Comparison of ENCODE assay signal across 8 mouse cellular contexts in genomic region chr19:5770925-5771860, GRCm38 (mm10). TPM values are rescaled to one million over a fixed set of nuclear protein-coding genes. Genes with fewer than 3 reads are reported as not detected.
DNase-seq lines count a peak whose midpoint lies in the region; ATAC-seq and TF ChIP-seq lines count a peak whose summit lies in the region.

Scyl1 (minus strand) TSS chr19:5771419.

- H3K36me3 ChIP-seq in kidney, embryonic 14.5 days (ENCODE audit: control insufficient read depth, insufficient read depth, low read length): peaks cover 32% of the 10 kb centered on the region
- H3K36me3 ChIP-seq in limb, embryonic 14.5 days (ENCODE audit: control insufficient read depth, insufficient read depth, low read length): peaks cover 39% of the 10 kb centered on the region
- H3K36me3 ChIP-seq in midbrain, embryonic 16.5 days (ENCODE audit: control insufficient read depth, insufficient read depth, low read length): peaks cover 4% of the 10 kb centered on the region
- H3K36me3 ChIP-seq in spleen, adult 2 months (ENCODE audit: control insufficient read depth, insufficient read depth, low read length): peaks cover 14% of the 10 kb centered on the region

- H3K4me2 ChIP-seq in kidney, embryonic 14.5 days (replicated peaks; ENCODE audit: low read depth, low read length): peak within 1 kb of the TSS; percentile 85
- H3K4me2 ChIP-seq in limb, embryonic 14.5 days (replicated peaks; ENCODE audit: low read depth, low read length, severe bottlenecking): peak within 1 kb of the TSS; percentile 64
- peak within 1 kb of the TSS; percentile 56 for H3K4me2 ChIP-seq in midbrain, embryonic 16.5 days (ENCODE audit: low read length)

- TF ChIP-seq POLR2A in bone marrow macrophage, adult 2 months (IDR thresholded peaks at IDR 0.05; ENCODE audit: borderline replicate concordance, low read depth, low read length): no peak
- peak; percentile 39; the same call in 1 of the 2 replicates for TF ChIP-seq POLR2A in embryonic fibroblast, embryonic 13.5 days (IDR thresholded peaks at IDR 0.05; ENCODE audit: low read depth, low read length)
- 0 out of 2 replicates have a peak, but pooled peaks have one; percentile 64 for TF ChIP-seq POLR2A in limb, embryonic 14.5 days (IDR thresholded peaks at IDR 0.05; ENCODE audit: borderline replicate concordance, extremely low read depth, insufficient read depth, insufficient read length)
- TF ChIP-seq POLR2A in spleen, adult 2 months (IDR thresholded peaks at IDR 0.05; ENCODE audit: low read depth, low read length): no peak

- under 1% methylated on average over 64 of the region's 64 CpGs for WGBS in kidney, embryonic 14.5 days
- under 1% methylated on average over 59 of the region's 64 CpGs for WGBS in limb, embryonic 14.5 days
- under 1% methylated on average over 63 of the region's 64 CpGs for WGBS in midbrain, embryonic 16.5 days
- under 1% methylated on average over 64 of the region's 64 CpGs for WGBS in spleen, adult 2 months

- no peaks in the 10 kb centered on the region for H3K27me3 ChIP-seq in kidney, embryonic 14.5 days (ENCODE audit: control insufficient read depth, insufficient read depth, low read length)
- H3K27me3 ChIP-seq in limb, embryonic 14.5 days (ENCODE audit: control insufficient read depth, insufficient read depth, low read length): peaks cover 3% of the 10 kb centered on the region; the same call in 1 of the 2 replicates
- H3K27me3 ChIP-seq in midbrain, embryonic 16.5 days (ENCODE audit: control insufficient read depth, insufficient read depth, low read depth, low read length): no peaks in the 10 kb centered on the region
- H3K27me3 ChIP-seq in spleen, adult 2 months (ENCODE audit: control insufficient read depth, insufficient read depth, low read length): no peaks in the 10 kb centered on the region

- H3K4me1 ChIP-seq in bone marrow macrophage, adult 2 months (ENCODE audit: control insufficient read depth, insufficient read depth, low read length): peaks cover 8% of the 10 kb centered on the region
- no peaks in the 10 kb centered on the region for H3K4me1 ChIP-seq in embryonic fibroblast, embryonic 13.5 days (ENCODE audit: control insufficient read depth, insufficient read depth, low read length)
- peaks cover 9% of the 10 kb centered on the region for H3K4me1 ChIP-seq in kidney, embryonic 14.5 days (ENCODE audit: control insufficient read depth, insufficient read depth, low read length)
- H3K4me1 ChIP-seq in limb, embryonic 14.5 days (ENCODE audit: control insufficient read depth, insufficient read depth, low read length): peaks cover 9% of the 10 kb centered on the region
- H3K4me1 ChIP-seq in midbrain, embryonic 16.5 days (ENCODE audit: control insufficient read depth, insufficient read depth, low read length): peaks cover 18% of the 10 kb centered on the region
- peaks cover 7% of the 10 kb centered on the region; the same call in 1 of the 2 replicates for H3K4me1 ChIP-seq in spleen, adult 2 months (ENCODE audit: control insufficient read depth, insufficient read depth, insufficient read length)

- H3K27ac ChIP-seq in bone marrow macrophage, adult 2 months (ENCODE audit: insufficient read depth, low read depth, low read length): peak within 1 kb of the TSS; percentile 79
- peak within 1 kb of the TSS; percentile 78 for H3K27ac ChIP-seq in embryonic fibroblast, embryonic 13.5 days (ENCODE audit: insufficient read depth, low read length)
- H3K27ac ChIP-seq in kidney, embryonic 14.5 days (ENCODE audit: low read depth, low read length): peak within 1 kb of the TSS; percentile 37; the same call in 1 of the 2 replicates
- peak within 1 kb of the TSS; percentile 77 for H3K27ac ChIP-seq in limb, embryonic 14.5 days (replicated peaks; ENCODE audit: low read depth, low read length)
- peak within 1 kb of the TSS; percentile 74 for H3K27ac ChIP-seq in midbrain, embryonic 16.5 days (ENCODE audit: low read length)
- peak within 1 kb of the TSS; percentile 78 for H3K27ac ChIP-seq in spleen, adult 2 months (ENCODE audit: insufficient read depth, low read length)

- H3K4me3 ChIP-seq in bone marrow macrophage, adult 2 months (ENCODE audit: insufficient read depth, low read length): peak within 1 kb of the TSS; percentile 80
- H3K4me3 ChIP-seq in embryonic fibroblast, embryonic 13.5 days (ENCODE audit: insufficient read depth, low read length): peak within 1 kb of the TSS; percentile 80
- H3K4me3 ChIP-seq in kidney, embryonic 14.5 days (ENCODE audit: low read length): peak within 1 kb of the TSS; percentile 69
- peak within 1 kb of the TSS; percentile 76 for H3K4me3 ChIP-seq in limb, embryonic 14.5 days (replicated peaks; ENCODE audit: low read length)
- peak within 1 kb of the TSS; percentile 53 for H3K4me3 ChIP-seq in midbrain, embryonic 16.5 days (ENCODE audit: low read depth, low read length)
- H3K4me3 ChIP-seq in spleen, adult 2 months (ENCODE audit: extremely low read depth, insufficient read depth, insufficient read length): peak within 1 kb of the TSS; percentile 85

- peak within 1 kb of the TSS; percentile 76 for H3K9ac ChIP-seq in kidney, embryonic 14.5 days (ENCODE audit: low read depth, low read length)
- H3K9ac ChIP-seq in limb, embryonic 14.5 days (ENCODE audit: low read depth, low read length, severe bottlenecking): peak within 1 kb of the TSS; percentile 87
- H3K9ac ChIP-seq in midbrain, embryonic 16.5 days (ENCODE audit: low read depth, low read length): peak within 1 kb of the TSS; percentile 72

- no peaks in the 10 kb centered on the region for H3K9me3 ChIP-seq in kidney, embryonic 14.5 days (ENCODE audit: control insufficient read depth, low read length)
- no peaks in the 10 kb centered on the region for H3K9me3 ChIP-seq in limb, embryonic 14.5 days (ENCODE audit: control insufficient read depth, low read length)
- H3K9me3 ChIP-seq in midbrain, embryonic 16.5 days (replicated peaks; ENCODE audit: control insufficient read depth, low read length, poor library complexity, severe bottlenecking): 0 out of 2 replicates have a peak, but pooled peaks cover 2% of the 10 kb centered on the region

- TF ChIP-seq CTCF in bone marrow macrophage, adult 2 months (IDR thresholded peaks at IDR 0.05; ENCODE audit: low read depth, low read length): no peak
- no peak for TF ChIP-seq CTCF in embryonic fibroblast, embryonic 13.5 days (IDR thresholded peaks at IDR 0.05; ENCODE audit: borderline replicate concordance, insufficient read depth, low read length)
- TF ChIP-seq CTCF in spleen, adult 2 months (IDR thresholded peaks at IDR 0.05; ENCODE audit: extremely low read depth, insufficient read depth, insufficient read length, insufficient replicate concordance): no peak

- ATAC-seq in kidney, embryonic 14.5 days (ENCODE audit: low FRiP score, low TSS enrichment): peak; percentile 97
- ATAC-seq in limb, embryonic 14.5 days (ENCODE audit: low FRiP score, low read depth): peak; percentile 98
- peak; percentile 96 for ATAC-seq in midbrain, embryonic 16.5 days

- DNase-seq in 416B (ENCODE audit: low read depth): peak; percentile 92
- DNase-seq in heart, adult 9 months (ENCODE audit: low spot score in 2 of 2): peak; percentile 94 to 96
- DNase-seq in limb, embryonic 14.5 days (ENCODE audit: low spot score): peak; percentile 81
- DNase-seq in spleen, adult 2 months (ENCODE audit: low read depth in 1 of 2, low spot score in 2 of 2): peak; percentile 67 to 87

RNA-seq across cellular contexts. Expression of gene Scyl1, which starts in this region (rescaled TPM):
- polyA plus RNA-seq in bone marrow macrophage, adult 2 months (2012; ENCODE audit: insufficient read depth, insufficient read length, missing spikeins): 46.7 and 48.3 TPM in 2 replicates
- polyA plus RNA-seq in embryonic fibroblast, embryonic 13.5 days (2011; ENCODE audit: insufficient read length, low read depth, missing spikeins): 78.4 and 83.1 TPM in 2 replicates
- polyA plus RNA-seq in kidney, embryonic 14.5 days (2014; fragmentation: Nextera tagmentation; extraction: Ambion mirVana): 54.7 and 73.5 TPM in 2 replicates
- 152 and 186 TPM in 2 replicates for polyA plus RNA-seq in limb, embryonic 14.5 days (2012; rRNA removed)
- polyA plus RNA-seq in limb, embryonic 14.5 days (2014; fragmentation: Nextera tagmentation; extraction: Ambion mirVana): 78.4 and 81.1 TPM in 2 replicates
- 86.3 and 86.6 TPM in 2 replicates for polyA plus RNA-seq in midbrain, embryonic 16.5 days (2015; fragmentation: Nextera tagmentation; extraction: Ambion mirVana)
- polyA plus RNA-seq in spleen, adult 2 months (2012; rRNA removed): 65.4 and 68.0 TPM in 2 replicates

Comparison
In these comparisons a context has a peak if more than half of its experiments do, and no peak if none do; other contexts are left out.
1. Peak in every context shown above with its lines: DNase-seq, ATAC-seq, H3K4me3 ChIP-seq and H3K27ac ChIP-seq.
2. POLR2A ChIP-seq: peak in embryonic fibroblast, embryonic 13.5 days (single experiment) and limb, embryonic 14.5 days (single experiment); none in bone marrow macrophage, adult 2 months (single experiment) and spleen, adult 2 months (single experiment).